Mouse (Mus musculus): ENCODE measurements around the gene Mrtfa.

The Mrtfa gene

GRCm38 (mm10) chr15:81102274-81102879 is 88.2 kb downstream of the Mrtfa start:
- DNase-seq (ENCODE audit: low read depth, low spot score): no peak

GRCm38 (mm10) chr15:81101316-81101715 is 89.2 kb downstream of the Mrtfa start:
- DNase-seq (ENCODE audit: low read depth, low spot score): no peak

GRCm38 (mm10) chr15:81099269-81099668 is 91.3 kb downstream of the Mrtfa start:
- no peak for DNase-seq (ENCODE audit: low read depth, low spot score)

GRCm38 (mm10) chr15:81098689-81099088 is 91.9 kb downstream of the Mrtfa start:
- DNase-seq (ENCODE audit: low read depth, low spot score): no peak

- DNase-seq (ENCODE audit: low read depth, low spot score): no peak
Observed at GRCm38 (mm10) chr15:81097896-81098295, 92.7 kb downstream of the Mrtfa start.

- no peak for DNase-seq (ENCODE audit: low read depth, low spot score)
Observed at GRCm38 (mm10) chr15:81097456-81097855, 93.1 kb downstream of the Mrtfa start.

GRCm38 (mm10) chr15:81096329-81097055 is 94.1 kb downstream of the Mrtfa start:
- no peak for DNase-seq (ENCODE audit: low read depth, low spot score)

- DNase-seq (ENCODE audit: low read depth, low spot score): no peak
Observed at GRCm38 (mm10) chr15:81093032-81093431, 97.5 kb downstream of the Mrtfa start.

GRCm38 (mm10) chr15:81091718-81092117 is 98.8 kb downstream of the Mrtfa start:
- DNase-seq (ENCODE audit: low read depth, low spot score): no peak

- no peak for DNase-seq (ENCODE audit: low read depth, low spot score)
Observed at GRCm38 (mm10) chr15:81087529-81087928, 103.0 kb downstream of the Mrtfa start.

GRCm38 (mm10) chr15:81086644-81087480 is 103.7 kb downstream of the Mrtfa start:
- DNase-seq (ENCODE audit: low read depth, low spot score): no peak

- DNase-seq (ENCODE audit: low read depth, low spot score): no peak
Observed at GRCm38 (mm10) chr15:81083826-81084225, 106.7 kb downstream of the Mrtfa start.

- no peak for DNase-seq (ENCODE audit: low read depth, low spot score)
Observed at GRCm38 (mm10) chr15:81083281-81083680, 107.3 kb downstream of the Mrtfa start.

GRCm38 (mm10) chr15:81081216-81081615 is 109.3 kb downstream of the Mrtfa start:
- DNase-seq (ENCODE audit: low read depth, low spot score): no peak

- DNase-seq (ENCODE audit: low read depth, low spot score): no peak
Observed at GRCm38 (mm10) chr15:81080405-81080804, 110.2 kb downstream of the Mrtfa start.

- no peak for DNase-seq (ENCODE audit: low read depth, low spot score)
Observed at GRCm38 (mm10) chr15:81079255-81079654, 111.3 kb downstream of the Mrtfa start.

- no peak for DNase-seq (ENCODE audit: low read depth, low spot score)
Observed at GRCm38 (mm10) chr15:81077551-81077950, 113.0 kb downstream of the Mrtfa start.

GRCm38 (mm10) chr15:81074543-81074942 is 116.0 kb downstream of the Mrtfa start:
- no peak for DNase-seq (ENCODE audit: low read depth, low spot score)

GRCm38 (mm10) chr15:81073751-81074150 is 116.8 kb downstream of the Mrtfa start:
- no peak for DNase-seq (ENCODE audit: low read depth, low spot score)

GRCm38 (mm10) chr15:81072748-81073147 is 117.8 kb downstream of the Mrtfa start:
- DNase-seq (ENCODE audit: low read depth, low spot score): peak; percentile 40

GRCm38 (mm10) chr15:81070470-81070869 is 120.1 kb downstream of the Mrtfa start:
- no peak for DNase-seq (ENCODE audit: low read depth, low spot score)

- no peak for DNase-seq (ENCODE audit: low read depth, low spot score)
Observed at GRCm38 (mm10) chr15:81068641-81069381, 121.7 kb downstream of the Mrtfa start.
